In the genomic region with DNA sequence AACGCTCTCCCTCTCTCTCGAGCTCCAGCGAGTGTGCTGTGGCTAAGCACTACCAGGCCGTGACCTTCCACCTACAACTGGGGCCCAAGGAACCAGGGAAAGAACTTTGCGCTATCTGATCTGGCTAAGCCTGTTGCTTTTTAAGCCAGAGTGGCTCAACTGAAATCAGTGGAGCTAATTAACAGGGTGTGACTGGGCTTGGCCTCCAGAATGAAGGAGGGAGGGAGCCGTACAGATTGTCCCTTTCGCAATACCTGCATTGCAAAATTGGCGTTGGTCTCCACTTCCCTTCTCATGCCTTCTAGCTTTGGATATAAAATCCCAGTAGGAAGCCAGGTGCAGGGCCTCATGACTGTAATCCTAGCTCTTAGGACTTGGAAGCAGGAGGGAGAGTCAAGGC, we compare ENCODE assay signal across 8 mouse cellular contexts. TPM values are rescaled to one million over a fixed set of nuclear protein-coding genes. Genes with fewer than 3 reads are reported as not detected.
DNase-seq lines count a peak whose midpoint lies in the region; TF ChIP-seq lines count a peak whose summit lies in the region.

No protein-coding gene starts in this region.

- no peaks in the 10 kb centered on the region for H3K79me2 ChIP-seq in myocyte (ENCODE audit: control insufficient read depth, insufficient read depth)

- H3K4me2 ChIP-seq in myocyte (ENCODE audit: low read depth), result no peak overlapping the region

- no peaks in the 10 kb centered on the region for H3K36me3 ChIP-seq in myocyte (ENCODE audit: control insufficient read depth, insufficient read depth)

- no peak for TF ChIP-seq POLR2A in myocyte (IDR thresholded peaks at IDR 0.05; ENCODE audit: insufficient read length, low read depth)

- no peak overlapping the region for H3ac ChIP-seq in myocyte (ENCODE audit: control insufficient read depth, insufficient read length)

- H3K27me3 ChIP-seq in myocyte (ENCODE audit: control insufficient read depth, insufficient read depth, insufficient read length), result no peaks in the 10 kb centered on the region

- DNase-seq in NIH3T3 (ENCODE audit: low read depth), result peak; percentile 90
- DNase-seq in fibroblast of lung, adult 2 months (ENCODE audit: low read depth), result peak; percentile 88
- peak; percentile 86 for DNase-seq in kidney, adult 9 months
- DNase-seq in layer of hippocampus, adult 9-11 months, result no peak
- no peak for DNase-seq in frontal cortex, postnatal 14 days (ENCODE audit: low spot score in 2 of 2)
- DNase-seq in layer of hippocampus, postnatal 10 days (ENCODE audit: low spot score in 2 of 2), result no peak
- DNase-seq in embryo, embryonic 10.5 days (ENCODE audit: low spot score), result no peak

- H3K4me3 ChIP-seq in myocyte, result no peak overlapping the region

TF ChIP-seq in myocyte, 11 proteins besides CTCF, POLR2A, EP300 and RAD21:
- peak; percentile 58; the same call in 1 of the 2 replicates for TF ChIP-seq CEBPB (IDR thresholded peaks at IDR 0.05; ENCODE audit: insufficient read depth, poor library complexity, severe bottlenecking)
- no peak for TF ChIP-seq TCF12 (IDR thresholded peaks at IDR 0.05; ENCODE audit: insufficient read depth, poor library complexity, severe bottlenecking)

RNA-seq across cellular contexts. Expression of gene Pank3, which starts 18.7 kb away (rescaled TPM):
- 8.6 TPM for polyA plus RNA-seq in myocyte (2012; fragmentation: generic; extraction: Trizol)
- total RNA-seq in layer of hippocampus, postnatal 10 days (2021), result 10 to 100 TPM; 63.3 to 64.6 TPM

RNA-seq across cellular contexts. Expression of gene Fbll1, which starts 48.1 kb away (rescaled TPM):
- not detected for polyA plus RNA-seq in myocyte (2012; fragmentation: generic; extraction: Trizol)
- total RNA-seq in layer of hippocampus, postnatal 10 days (2021), result 10 to 100 TPM; 51.2 to 54.3 TPM

Comparison
In these comparisons a context has a peak if more than half of its experiments do, and no peak if none do; other contexts are left out.
1. DNase-seq: peak in NIH3T3 (single experiment), fibroblast of lung, adult 2 months (single experiment) and kidney, adult 9 months (single experiment); none in layer of hippocampus, adult 9-11 months (single experiment), frontal cortex, postnatal 14 days (0 of 2), layer of hippocampus, postnatal 10 days (0 of 2) and embryo, embryonic 10.5 days (single experiment).